Mouse (Mus musculus) myocyte (in vitro differentiated cells): ENCODE measurements around the gene Adamts9.

ENCODE experiments used
- E2F4 ChIP-seq: IDR thresholded peaks from one replicate; pipeline ENCODE4 v1.6.1; 2011; ENCODE audit warnings: mild to moderate bottlenecking, control low read depth, moderate library complexity; ENCODE audit not compliant: insufficient read depth
- MAX ChIP-seq: IDR thresholded peaks from one replicate; pipeline ENCODE4 v1.6.1; 2011; ENCODE audit warnings: low read depth, mild to moderate bottlenecking, control low read depth
- POLR2A ChIP-seq: IDR thresholded peaks from one replicate; pipeline ENCODE4 v1.6.1; 2011; ENCODE audit warnings: low read depth, mild to moderate bottlenecking, control low read depth, moderate library complexity; ENCODE audit not compliant: insufficient read length
- POLR2AphosphoS2 ChIP-seq: IDR thresholded peaks from one replicate; pipeline ENCODE4 v1.6.1; 2011; ENCODE audit warnings: low read depth, control low read depth; ENCODE audit not compliant: insufficient read length
- REST ChIP-seq: IDR thresholded peaks from one replicate; pipeline ENCODE4 v1.6.1; 2011; ENCODE audit warnings: mild to moderate bottlenecking, control low read depth, moderate library complexity; ENCODE audit not compliant: insufficient read depth, insufficient read length
- TCF12 ChIP-seq: IDR thresholded peaks from one replicate; pipeline ENCODE4 v1.6.1; 2011; ENCODE audit warnings: mild to moderate bottlenecking, control low read depth; ENCODE audit not compliant: poor library complexity, insufficient read depth, severe bottlenecking
- TCF3 ChIP-seq: IDR thresholded peaks from one replicate; pipeline ENCODE4 v1.6.1; 2011; ENCODE audit warnings: low read depth, control low read depth; ENCODE audit not compliant: insufficient read length

DNA sequence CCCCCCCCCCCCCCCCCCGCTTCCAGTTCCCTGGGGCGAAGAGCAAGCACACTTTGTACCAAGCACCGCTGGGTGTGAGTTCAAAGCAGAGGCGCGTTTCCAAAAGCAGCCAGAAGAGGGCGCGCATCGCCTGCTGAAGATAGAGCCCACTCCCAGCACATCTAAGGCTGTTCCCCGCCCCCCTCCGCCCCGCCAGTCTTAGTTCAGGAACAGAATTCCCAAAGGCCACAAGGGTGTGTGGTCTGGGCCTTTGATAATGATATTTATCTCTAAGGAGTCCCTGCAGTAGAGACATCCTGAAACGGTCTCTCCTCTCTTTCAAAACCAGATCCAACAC, 155.9 kb downstream of the Adamts9 start:
- TF ChIP-seq POLR2A (no peak), REST (no peak), POLR2AphosphoS2 (no peak), TCF12 (no peak), MAX (no peak), E2F4 (no peak), TCF3 (no peak)
